Mouse (Mus musculus) intestine, postnatal 0 days (tissue): Measurements from ENCODE around the gene Gm21887. TPM values are rescaled to one million over a fixed set of nuclear protein-coding genes. Genes with fewer than 3 reads are reported as not detected.
A peak's percentile ranks its signal among the peaks of the same experiment; 100 is the strongest.
"Not testable (repeated sequence)": the region's sequence is repeated elsewhere in the genome, so short reads cannot be mapped to it uniquely, and the experiment has no call there.

Source experiments
- ATAC-seq: fragments of 200-750 bp; cut with Nextera tagmentation; 2 replicates; pipeline ENCODE4 v1.8.0; 2017; ENCODE audit warnings: mild to moderate bottlenecking, moderate TSS enrichment, moderate library complexity
- H3K27ac ChIP-seq: fragments of 300-500 bp; sonication (generic); 2 replicates; pipeline ENCODE4 v1.5.1; 2014; ENCODE audit warnings: mild to moderate bottlenecking, low read depth, low read length, moderate library complexity
- H3K27me3 ChIP-seq: fragments of 300-500 bp; sonication (generic); replicated peaks from 2 replicates; pipeline ENCODE4 v1.6.1; 2014; ENCODE audit warnings: low read length, mixed read lengths; ENCODE audit not compliant: control insufficient read depth, insufficient read depth
- H3K36me3 ChIP-seq: fragments of 300-500 bp; sonication (generic); 2 replicates; pipeline ENCODE4 v1.6.1; 2014; ENCODE audit warnings: mild to moderate bottlenecking, moderate library complexity; ENCODE audit not compliant: control insufficient read depth, insufficient read depth
- H3K4me1 ChIP-seq: fragments of 300-500 bp; sonication (generic); replicated peaks from 2 replicates; pipeline ENCODE4 v1.6.1; 2014; ENCODE audit warnings: antibody characterized with exemption, low read length, mixed read lengths; ENCODE audit not compliant: control insufficient read depth, insufficient read depth
- H3K4me2 ChIP-seq: fragments of 300-500 bp; sonication (generic); replicated peaks from 2 replicates; pipeline ENCODE4 v1.6.1; 2014; ENCODE audit warnings: low read depth, mild to moderate bottlenecking, moderate library complexity
- H3K4me3 ChIP-seq: fragments of 300-500 bp; sonication (generic); 2 replicates; pipeline ENCODE4 v1.5.1; 2014; ENCODE audit warnings: low read depth, low read length
- H3K9ac ChIP-seq: fragments of 300-500 bp; sonication (generic); 2 replicates; pipeline ENCODE4 v1.6.1; 2014; ENCODE audit warnings: mild to moderate bottlenecking, low read depth, low read length
- H3K9me3 ChIP-seq: fragments of 300-500 bp; sonication (generic); 2 replicates; pipeline ENCODE4 v1.6.1; 2016; ENCODE audit warnings: mixed run types; ENCODE audit not compliant: control insufficient read depth
- CTCF ChIP-seq: sonication (generic); IDR thresholded peaks from 2 replicates; pipeline ENCODE4 v1.5.1; 2016; ENCODE audit warnings: low read depth, mild to moderate bottlenecking, control low read depth, antibody characterized with exemption, moderate library complexity
- WGBS: fragments of 180-500 bp; shearing (Covaris S2); extraction: QIAGEN DNeasy Blood & Tissue Kit; methylation state at CpG from one replicate; pipeline ENCODE4 v1.1.7; 2014; 5-methylcytosine and 5-hydroxymethylcytosine counted together
- polyA plus RNA-seq: library from polyadenylated mRNA; unstranded; fragments of >200 nt; fragmentation: Nextera tagmentation; extraction: Ambion mirVana; gene quantifications from 2 replicates; pipeline ENCODE4 v1.2.1, GENCODE M21; 2015

Gm21887 gene
- polyA plus RNA-seq, 1 experiment from 2014 or later = 66.4 TPM

GRCm38 (mm10) chrX:170020690-170021050 is 11.2 kb downstream of the Gm21887 start:
- not testable (repeated sequence) for H3K27ac ChIP-seq, H3K4me1 ChIP-seq, H3K9ac ChIP-seq, H3K4me2 ChIP-seq, H3K4me3 ChIP-seq, H3K27me3 ChIP-seq, ATAC-seq
- Histone ChIP-seq H3K9me3 (peaks cover 17% of the 10 kb centered on the region; the same call in 1 of the 2 replicates), H3K36me3 (peaks cover 16% of the 10 kb centered on the region; the same call in 1 of the 2 replicates)
- TF ChIP-seq CTCF = peak; percentile 98
- 54% methylated on average over 9 of the region's 9 CpGs for WGBS

GRCm38 (mm10) chrX:170021205-170021604 is 11.7 kb downstream of the Gm21887 start:
- not testable (repeated sequence) for H3K4me2 ChIP-seq, H3K9ac ChIP-seq, H3K4me1 ChIP-seq, H3K4me3 ChIP-seq, H3K27me3 ChIP-seq, H3K27ac ChIP-seq, ATAC-seq
- WGBS = 77% methylated on average over 12 of the region's 12 CpGs
- peaks cover 17% of the 10 kb centered on the region; the same call in 1 of the 2 replicates for H3K9me3 ChIP-seq
- H3K36me3 ChIP-seq = peaks cover 16% of the 10 kb centered on the region; the same call in 1 of the 2 replicates

- not testable (repeated sequence) for ATAC-seq, H3K4me3 ChIP-seq, H3K4me2 ChIP-seq, H3K27ac ChIP-seq, H3K27me3 ChIP-seq, H3K9ac ChIP-seq, H3K4me1 ChIP-seq
- 59% methylated on average over 15 of the region's 15 CpGs for WGBS
- peaks cover 16% of the 10 kb centered on the region; the same call in 1 of the 2 replicates for H3K36me3 ChIP-seq
- peaks cover 17% of the 10 kb centered on the region; the same call in 1 of the 2 replicates for H3K9me3 ChIP-seq
- peak; percentile 83 for TF ChIP-seq CTCF
Observed at GRCm38 (mm10) chrX:170021750-170022461, 12.4 kb downstream of the Gm21887 start.

Other genes starting within 250 kb of the Gm21887 start
- gene 4933400A11Rik, start 230.0 kb upstream of the Gm21887 start, polyA plus RNA-seq = not detected in 2 replicates